Mouse (Mus musculus): Measurements from ENCODE around the gene Trabd2b. TPM values are rescaled to one million over a fixed set of nuclear protein-coding genes. Genes with fewer than 3 reads are reported as not detected.

Gene Trabd2b
- polyA plus RNA-seq, 1 experiment from 2014 or later, result 0.79 TPM

GRCm38 (mm10) chr4:114442186-114442585, 35.7 kb downstream of the Trabd2b start:
- ATAC-seq (ENCODE audit: low FRiP score, low TSS enrichment), result no peak

GRCm38 (mm10) chr4:114442661-114443060, 36.1 kb downstream of the Trabd2b start:
- no peaks in the 10 kb centered on the region for H3K36me3 ChIP-seq (ENCODE audit: control insufficient read depth, insufficient read depth, low read length)
- H3K4me2 ChIP-seq (ENCODE audit: low read length), result no peak overlapping the region
- no peaks in the 10 kb centered on the region for H3K9me3 ChIP-seq (ENCODE audit: control insufficient read depth, low read length)
- H3K4me1 ChIP-seq (ENCODE audit: control insufficient read depth, insufficient read depth, low read length), result no peaks in the 10 kb centered on the region
- no peak overlapping the region for H3K4me3 ChIP-seq (replicated peaks; ENCODE audit: low read depth, low read length)
- no peak for ATAC-seq (ENCODE audit: low FRiP score, low TSS enrichment)
- no peak overlapping the region for H3K9ac ChIP-seq (replicated peaks; ENCODE audit: low read length)
- no peak overlapping the region for H3K27ac ChIP-seq (replicated peaks; ENCODE audit: low read depth, low read length)
- WGBS, result 84% methylated on average over 3 of the region's 3 CpGs
- no peak for DNase-seq
- no peaks in the 10 kb centered on the region for H3K27me3 ChIP-seq (ENCODE audit: control insufficient read depth, insufficient read depth, low read length)

More at GRCm38 (mm10) chr4:114442186-114442585, 35.7 kb downstream of the Trabd2b start:
- no peaks in the 10 kb centered on the region for H3K36me3 ChIP-seq (ENCODE audit: control insufficient read depth, insufficient read depth, low read length)
- DNase-seq, result peak; percentile 37
- no peaks in the 10 kb centered on the region for H3K4me1 ChIP-seq (ENCODE audit: control insufficient read depth, insufficient read depth, low read length)
- H3K27ac ChIP-seq (replicated peaks; ENCODE audit: low read depth, low read length), result no peak overlapping the region
- no peaks in the 10 kb centered on the region for H3K27me3 ChIP-seq (ENCODE audit: control insufficient read depth, insufficient read depth, low read length)
- no peaks in the 10 kb centered on the region for H3K9me3 ChIP-seq (ENCODE audit: control insufficient read depth, low read length)
- H3K9ac ChIP-seq (replicated peaks; ENCODE audit: low read length), result no peak overlapping the region
- H3K4me3 ChIP-seq (replicated peaks; ENCODE audit: low read depth, low read length), result no peak overlapping the region
- H3K4me2 ChIP-seq (ENCODE audit: low read length), result no peak overlapping the region
- 71% methylated on average over 2 of the region's 2 CpGs for WGBS

- WGBS, result 86% methylated on average over 9 of the region's 9 CpGs
- Histone ChIP-seq H3K27ac (replicated peaks; ENCODE audit: low read depth, low read length) (no peak overlapping the region), H3K27me3 (ENCODE audit: control insufficient read depth, insufficient read depth, low read length) (no peaks in the 10 kb centered on the region), H3K4me1 (ENCODE audit: control insufficient read depth, insufficient read depth, low read length) (no peaks in the 10 kb centered on the region), H3K9ac (replicated peaks; ENCODE audit: low read length) (no peak overlapping the region), H3K4me3 (replicated peaks; ENCODE audit: low read depth, low read length) (no peak overlapping the region), H3K9me3 (ENCODE audit: control insufficient read depth, low read length) (no peaks in the 10 kb centered on the region), H3K4me2 (ENCODE audit: low read length) (no peak overlapping the region), H3K36me3 (ENCODE audit: control insufficient read depth, insufficient read depth, low read length) (no peaks in the 10 kb centered on the region)
- ATAC-seq (ENCODE audit: low FRiP score, low TSS enrichment) (no peak), DNase-seq (no peak)
Measured at GRCm38 (mm10) chr4:114448393-114449052, 42.0 kb downstream of the Trabd2b start.

DNA sequence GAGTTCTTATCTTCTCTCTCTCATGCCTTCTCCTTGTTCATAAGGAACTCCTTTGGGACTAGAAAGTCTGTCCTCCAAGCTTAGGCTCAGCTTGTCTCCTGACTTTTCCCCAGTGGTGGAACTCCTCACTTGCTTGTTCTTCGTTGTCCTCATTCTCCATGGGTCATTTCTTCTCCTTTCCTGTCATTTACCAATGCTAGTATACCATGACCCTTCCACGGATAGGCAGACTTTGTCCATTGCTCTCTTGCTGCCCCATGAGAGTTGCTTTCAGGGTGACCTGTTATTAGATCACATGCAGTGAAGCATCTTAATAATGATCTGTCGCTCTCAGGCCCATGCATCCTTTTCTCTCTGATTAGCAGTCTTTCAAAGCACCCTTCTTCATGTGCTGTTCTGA, 46.6 kb downstream of the Trabd2b start:
- no peak for ATAC-seq (ENCODE audit: low FRiP score, low TSS enrichment)
- Histone ChIP-seq H3K27me3 (ENCODE audit: control insufficient read depth, insufficient read depth, low read length) (no peaks in the 10 kb centered on the region), H3K4me2 (ENCODE audit: low read length) (no peak overlapping the region), H3K4me3 (replicated peaks; ENCODE audit: low read depth, low read length) (no peak overlapping the region), H3K9ac (replicated peaks; ENCODE audit: low read length) (no peak overlapping the region), H3K4me1 (ENCODE audit: control insufficient read depth, insufficient read depth, low read length) (no peaks in the 10 kb centered on the region), H3K27ac (replicated peaks; ENCODE audit: low read depth, low read length) (no peak overlapping the region), H3K36me3 (ENCODE audit: control insufficient read depth, insufficient read depth, low read length) (no peaks in the 10 kb centered on the region), H3K9me3 (ENCODE audit: control insufficient read depth, low read length) (no peaks in the 10 kb centered on the region)
- no peak for DNase-seq
- WGBS, result 69% methylated on average over 3 of the region's 3 CpGs

DNA sequence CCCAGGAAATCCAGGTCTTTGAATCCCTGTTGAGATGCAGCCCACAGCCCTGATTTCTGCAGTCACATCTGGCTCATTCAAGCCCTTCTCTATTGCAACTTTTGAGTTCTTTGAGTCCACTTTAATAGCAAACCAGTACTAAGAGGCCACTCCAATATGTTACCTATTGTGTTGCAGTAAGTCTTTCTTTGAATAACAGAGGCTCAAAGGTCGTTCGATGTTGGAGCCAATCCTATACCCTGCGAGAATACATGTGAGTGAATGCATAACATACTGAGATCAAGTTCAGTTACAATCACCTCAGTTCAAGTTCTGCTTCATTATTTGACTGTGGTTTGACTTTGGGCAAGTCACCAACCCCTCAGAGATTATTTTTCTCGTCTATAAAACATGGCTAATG, 47.5 kb downstream of the Trabd2b start:
- H3K27ac ChIP-seq (replicated peaks; ENCODE audit: low read depth, low read length), result no peak overlapping the region
- no peaks in the 10 kb centered on the region for H3K36me3 ChIP-seq (ENCODE audit: control insufficient read depth, insufficient read depth, low read length)
- no peaks in the 10 kb centered on the region for H3K4me1 ChIP-seq (ENCODE audit: control insufficient read depth, insufficient read depth, low read length)
- no peak overlapping the region for H3K4me3 ChIP-seq (replicated peaks; ENCODE audit: low read depth, low read length)
- WGBS, result 77% methylated on average over 4 of the region's 4 CpGs
- ATAC-seq (ENCODE audit: low FRiP score, low TSS enrichment), result no peak
- H3K27me3 ChIP-seq (ENCODE audit: control insufficient read depth, insufficient read depth, low read length), result no peaks in the 10 kb centered on the region
- no peak overlapping the region for H3K4me2 ChIP-seq (ENCODE audit: low read length)
- H3K9ac ChIP-seq (replicated peaks; ENCODE audit: low read length), result no peak overlapping the region
- no peaks in the 10 kb centered on the region for H3K9me3 ChIP-seq (ENCODE audit: control insufficient read depth, low read length)
- DNase-seq, result no peak

DNA sequence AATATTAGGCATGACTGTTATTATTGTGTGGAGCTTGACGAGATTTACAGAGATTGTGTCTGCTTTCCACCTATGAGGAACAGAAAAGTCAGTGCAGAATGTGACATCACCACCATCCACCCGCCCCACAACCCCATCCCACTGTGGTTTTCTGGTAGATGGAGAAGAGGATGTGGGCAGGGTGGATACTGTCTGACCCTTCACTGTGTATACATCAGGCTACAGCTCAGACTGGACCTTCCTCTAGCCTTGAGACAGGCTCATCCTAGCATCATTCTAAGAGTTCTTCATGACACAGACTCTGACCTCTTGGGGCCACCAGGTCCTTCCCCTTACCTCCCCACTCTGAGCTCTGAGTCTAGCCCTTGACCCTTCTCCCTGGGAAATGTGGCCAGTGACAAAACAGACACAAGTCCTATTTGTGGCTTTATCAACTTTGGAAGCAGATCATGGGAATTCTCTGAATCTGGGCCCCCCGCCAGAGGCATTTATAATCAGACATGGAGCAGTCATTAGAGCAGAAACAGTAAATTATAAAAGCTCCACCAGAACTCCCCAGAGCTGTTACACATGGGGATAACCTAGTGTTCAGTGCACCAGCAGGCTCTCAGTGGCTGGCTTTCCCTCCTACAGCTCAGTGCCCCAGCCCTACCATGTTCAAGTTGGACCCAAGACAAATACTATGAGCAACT, 48.1 kb downstream of the Trabd2b start:
- WGBS, result 82% methylated on average over 3 of the region's 3 CpGs
- ATAC-seq (ENCODE audit: low FRiP score, low TSS enrichment), result no peak
- no peak overlapping the region for H3K4me3 ChIP-seq (replicated peaks; ENCODE audit: low read depth, low read length)
- no peak overlapping the region for H3K9ac ChIP-seq (replicated peaks; ENCODE audit: low read length)
- no peak overlapping the region for H3K27ac ChIP-seq (replicated peaks; ENCODE audit: low read depth, low read length)
- DNase-seq, result no peak
- H3K9me3 ChIP-seq (ENCODE audit: control insufficient read depth, low read length), result no peaks in the 10 kb centered on the region
- H3K4me1 ChIP-seq (ENCODE audit: control insufficient read depth, insufficient read depth, low read length), result no peaks in the 10 kb centered on the region
- H3K4me2 ChIP-seq (ENCODE audit: low read length), result no peak overlapping the region
- no peaks in the 10 kb centered on the region for H3K27me3 ChIP-seq (ENCODE audit: control insufficient read depth, insufficient read depth, low read length)
- H3K36me3 ChIP-seq (ENCODE audit: control insufficient read depth, insufficient read depth, low read length), result no peaks in the 10 kb centered on the region

DNA sequence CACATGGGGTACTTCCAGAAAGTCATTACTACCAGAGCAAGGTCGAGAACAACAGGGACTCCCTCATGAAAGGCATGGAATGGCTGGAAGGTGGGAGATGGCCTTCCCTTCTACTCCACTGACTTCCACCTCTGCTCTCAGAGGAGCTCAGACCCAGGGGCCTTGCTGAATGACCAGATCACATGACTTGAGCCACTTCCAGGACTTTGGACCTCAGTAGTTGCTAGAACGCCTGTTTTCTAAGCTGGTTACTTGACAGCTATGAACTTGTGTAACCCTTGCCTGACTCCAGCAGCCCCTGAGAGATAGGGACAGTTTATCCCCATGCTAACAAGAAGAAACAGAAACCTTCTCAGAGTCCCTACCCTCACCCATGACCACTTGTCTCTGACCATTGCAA, 50.6 kb downstream of the Trabd2b start:
- no peak overlapping the region for H3K9ac ChIP-seq (replicated peaks; ENCODE audit: low read length)
- H3K4me2 ChIP-seq (ENCODE audit: low read length), result no peak overlapping the region
- no peaks in the 10 kb centered on the region for H3K27me3 ChIP-seq (ENCODE audit: control insufficient read depth, insufficient read depth, low read length)
- WGBS, result 98% methylated on average over 2 of the region's 2 CpGs
- no peak overlapping the region for H3K4me3 ChIP-seq (replicated peaks; ENCODE audit: low read depth, low read length)
- ATAC-seq (ENCODE audit: low FRiP score, low TSS enrichment) (no peak), DNase-seq (no peak)
- no peaks in the 10 kb centered on the region for H3K36me3 ChIP-seq (ENCODE audit: control insufficient read depth, insufficient read depth, low read length)
- H3K4me1 ChIP-seq (ENCODE audit: control insufficient read depth, insufficient read depth, low read length), result no peaks in the 10 kb centered on the region
- H3K27ac ChIP-seq (replicated peaks; ENCODE audit: low read depth, low read length), result no peak overlapping the region
- no peaks in the 10 kb centered on the region for H3K9me3 ChIP-seq (ENCODE audit: control insufficient read depth, low read length)

DNA sequence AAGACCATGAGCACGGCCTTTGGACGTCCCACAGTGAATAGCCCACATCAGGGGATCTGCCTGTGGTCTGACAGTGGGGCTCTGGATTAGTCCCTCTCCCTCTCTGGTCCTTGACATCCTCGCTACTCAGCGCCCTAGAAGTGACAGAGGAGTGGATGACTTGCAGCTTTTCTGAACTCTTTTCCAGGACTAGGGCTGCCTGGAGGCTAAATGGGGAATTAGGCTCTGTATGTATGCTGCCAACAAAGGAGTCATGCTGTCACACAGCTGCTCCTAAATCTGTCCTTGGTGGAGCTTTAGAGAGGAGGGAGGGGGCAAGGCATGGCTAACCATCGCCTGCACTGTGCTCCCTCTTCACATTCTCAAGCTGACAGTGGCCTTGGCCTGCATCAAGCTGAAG, 53.1 kb downstream of the Trabd2b start:
- H3K9ac ChIP-seq (replicated peaks; ENCODE audit: low read length), result no peak overlapping the region
- H3K27ac ChIP-seq (replicated peaks; ENCODE audit: low read depth, low read length), result no peak overlapping the region
- H3K4me2 ChIP-seq (ENCODE audit: low read length), result no peak overlapping the region
- no peaks in the 10 kb centered on the region for H3K9me3 ChIP-seq (ENCODE audit: control insufficient read depth, low read length)
- 13% methylated on average over 5 of the region's 5 CpGs for WGBS
- no peak overlapping the region for H3K4me3 ChIP-seq (replicated peaks; ENCODE audit: low read depth, low read length)
- DNase-seq, result peak; percentile 21
- H3K36me3 ChIP-seq (ENCODE audit: control insufficient read depth, insufficient read depth, low read length), result no peaks in the 10 kb centered on the region
- ATAC-seq (ENCODE audit: low FRiP score, low TSS enrichment), result no peak; the same call in 1 of the 2 replicates
- H3K27me3 ChIP-seq (ENCODE audit: control insufficient read depth, insufficient read depth, low read length), result no peaks in the 10 kb centered on the region
- no peaks in the 10 kb centered on the region for H3K4me1 ChIP-seq (ENCODE audit: control insufficient read depth, insufficient read depth, low read length)

DNA sequence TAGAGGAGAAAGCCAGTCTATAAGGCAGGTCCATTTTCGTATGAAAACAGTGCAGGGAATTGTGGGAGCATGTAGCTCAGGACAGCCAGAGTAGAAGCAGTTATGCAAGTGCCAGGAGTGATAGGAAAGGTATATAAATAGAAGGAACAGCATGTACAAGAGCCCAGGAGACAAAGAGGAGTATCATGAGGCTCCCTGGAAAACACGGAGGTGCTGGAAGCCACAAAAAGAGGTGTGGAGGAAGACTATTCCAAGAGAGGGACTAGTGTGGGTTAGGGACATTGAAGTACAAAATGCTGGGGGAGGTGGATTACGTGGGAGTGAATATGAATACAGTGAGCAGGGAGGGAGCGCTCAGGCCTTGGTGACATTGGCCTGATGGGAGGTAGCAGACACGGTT, 53.9 kb downstream of the Trabd2b start:
- Histone ChIP-seq H3K27ac (replicated peaks; ENCODE audit: low read depth, low read length) (no peak overlapping the region), H3K9me3 (ENCODE audit: control insufficient read depth, low read length) (no peaks in the 10 kb centered on the region), H3K4me1 (ENCODE audit: control insufficient read depth, insufficient read depth, low read length) (no peaks in the 10 kb centered on the region), H3K9ac (replicated peaks; ENCODE audit: low read length) (no peak overlapping the region), H3K4me2 (ENCODE audit: low read length) (no peak overlapping the region), H3K27me3 (ENCODE audit: control insufficient read depth, insufficient read depth, low read length) (no peaks in the 10 kb centered on the region), H3K4me3 (replicated peaks; ENCODE audit: low read depth, low read length) (no peak overlapping the region), H3K36me3 (ENCODE audit: control insufficient read depth, insufficient read depth, low read length) (no peaks in the 10 kb centered on the region)
- DNase-seq (no peak), ATAC-seq (ENCODE audit: low FRiP score, low TSS enrichment) (no peak)
- 79% methylated on average over 5 of the region's 5 CpGs for WGBS

All from midbrain, embryonic 14.5 days (tissue).